In genomic region chr14:108022551-108022950, GRCm38 (mm10) we compare ENCODE assay signal across 15 mouse cellular contexts.
"Had no signal": no experiment of that assay in that cellular context is flagged by ENCODE, and none has a peak within 500 bp of the region (broad histone marks: within the 10 kb centered on the region; RNA-seq: fewer than 3 reads in every experiment).

No protein-coding gene starts in this region.

- H3K4me1 ChIP-seq: neural tube, embryonic 15.5 days; stomach, embryonic 15.5 days had no signal

- H3K9me3 ChIP-seq: neural tube, embryonic 15.5 days; stomach, embryonic 15.5 days had no signal

- DNase-seq: retina, postnatal 1 day; right cerebral cortex, adult 18-20 months; right cerebral cortex, postnatal 14 days; right cerebral cortex, postnatal 25 days; right cerebral cortex, postnatal 4 days; spleen, adult 18-20 months; thymus, adult 18-20 months; thymus, adult 2 months; thymus, postnatal 14 days; thymus, postnatal 25 days; thymus, postnatal 36 days; thymus, postnatal 4 days had no signal

- H3K4me2 ChIP-seq: neural tube, embryonic 15.5 days; stomach, embryonic 15.5 days had no signal

- H3K27me3 ChIP-seq: neural tube, embryonic 15.5 days; stomach, embryonic 15.5 days had no signal

- H3K27ac ChIP-seq: neural tube, embryonic 15.5 days; stomach, embryonic 15.5 days; stomach, postnatal 0 days had no signal

- H3K9ac ChIP-seq: neural tube, embryonic 15.5 days; stomach, embryonic 15.5 days had no signal

- H3K36me3 ChIP-seq: neural tube, embryonic 15.5 days; stomach, embryonic 15.5 days had no signal

- H3K4me3 ChIP-seq: neural tube, embryonic 15.5 days; stomach, embryonic 15.5 days had no signal
